Mouse (Mus musculus) embryonic facial prominence, embryonic 12.5 days (tissue): ENCODE results near the gene Spint1. TPM values are rescaled to one million over a fixed set of nuclear protein-coding genes. Genes with fewer than 3 reads are reported as not detected.
A peak's percentile ranks its signal among the peaks of the same experiment; 100 is the strongest.

Experiments
- ATAC-seq: fragments of 200-750 bp; cut with Nextera tagmentation; 2 replicates; pipeline ENCODE4 v1.8.0; 2017; ENCODE audit not compliant: insufficient number of reproducible peaks, insufficient read depth, low FRiP score, low TSS enrichment
- H3K27ac ChIP-seq: fragments of 300-500 bp; sonication (generic); 2 replicates; pipeline ENCODE4 v1.5.1; 2016; ENCODE audit warnings: mild to moderate bottlenecking
- H3K27me3 ChIP-seq: fragments of 300-500 bp; sonication (generic); 2 replicates; pipeline ENCODE4 v1.6.1; 2016; ENCODE audit warnings: mild to moderate bottlenecking, moderate library complexity
- H3K36me3 ChIP-seq: fragments of 300-500 bp; sonication (generic); 2 replicates; pipeline ENCODE4 v1.6.1; 2016; ENCODE audit warnings: mild to moderate bottlenecking
- H3K4me1 ChIP-seq: fragments of 300-500 bp; sonication (generic); 2 replicates; pipeline ENCODE4 v1.6.1; 2016
- H3K4me2 ChIP-seq: fragments of 300-500 bp; sonication (generic); replicated peaks from 2 replicates; pipeline ENCODE4 v1.6.1; 2016; ENCODE audit warnings: mild to moderate bottlenecking, moderate library complexity
- H3K4me3 ChIP-seq: fragments of 300-500 bp; sonication (generic); 2 replicates; pipeline ENCODE4 v1.5.1; 2016; ENCODE audit warnings: mild to moderate bottlenecking
- H3K9ac ChIP-seq: fragments of 300-500 bp; sonication (generic); 2 replicates; pipeline ENCODE4 v1.6.1; 2016; ENCODE audit warnings: mild to moderate bottlenecking, moderate library complexity
- H3K9me3 ChIP-seq: fragments of 300-500 bp; sonication (generic); 2 replicates; pipeline ENCODE4 v1.6.1; 2016; ENCODE audit warnings: mild to moderate bottlenecking, moderate library complexity
- WGBS: fragments of 180-500 bp; shearing (Covaris S2); methylation state at CpG from one replicate; pipeline ENCODE4 v1.1.7; 2016; 5-methylcytosine and 5-hydroxymethylcytosine counted together
- polyA plus RNA-seq: library from polyadenylated mRNA; unstranded; fragments of >200 nt; fragmentation: Nextera tagmentation; extraction: Ambion mirVana; gene quantifications from 2 replicates; pipeline ENCODE4 v1.2.1, GENCODE M21; 2016

The Spint1 gene
- polyA plus RNA-seq: 8.8 and 10.6 TPM in 2 replicates

GRCm38 (mm10) chr2:119237210-119237870 is at the start of gene Spint1:
Spint1 (plus strand) TSS chr2:119237362.
- under 1% methylated on average over 70 of the region's 73 CpGs for WGBS
- peak; percentile 71 for ATAC-seq
- H3K27ac ChIP-seq: no peak within 1 kb of the TSS

GRCm38 (mm10) chr2:119189029-119189710 is 48.0 kb upstream of the Spint1 start:
- Histone ChIP-seq H3K4me1 (0 out of 2 replicates have a peak, but pooled peaks cover 4% of the 10 kb centered on the region), H3K27me3 (no peaks in the 10 kb centered on the region), H3K27ac (peak overlapping the region; percentile 9; the same call in 1 of the 2 replicates), H3K9me3 (no peaks in the 10 kb centered on the region), H3K9ac (peak overlapping the region; percentile 31), H3K4me3 (peak overlapping the region; percentile 35), H3K4me2 (peak overlapping the region; percentile 70), H3K36me3 (peaks cover 9% of the 10 kb centered on the region)
- 8% methylated on average over 15 of the region's 15 CpGs for WGBS
- ATAC-seq: 0 out of 2 replicates have a peak, but pooled peaks have one; percentile 52

More at GRCm38 (mm10) chr2:119237210-119237870, at the start of gene Spint1:
- Histone ChIP-seq H3K36me3 (no peaks in the 10 kb centered on the region), H3K9ac (peak within 1 kb of the TSS; percentile 54), H3K4me1 (peaks cover 12% of the 10 kb centered on the region; the same call in 1 of the 2 replicates), H3K4me2 (peak within 1 kb of the TSS; percentile 77), H3K27me3 (peaks cover 64% of the 10 kb centered on the region), H3K9me3 (no peaks in the 10 kb centered on the region), H3K4me3 (peak within 1 kb of the TSS; percentile 46)

- H3K4me2 ChIP-seq: no peak overlapping the region
- no peak overlapping the region for H3K4me3 ChIP-seq
- no peaks in the 10 kb centered on the region for H3K27me3 ChIP-seq
- H3K9ac ChIP-seq: no peak overlapping the region
- peaks cover 6% of the 10 kb centered on the region; the same call in 1 of the 2 replicates for H3K4me1 ChIP-seq
- H3K27ac ChIP-seq: no peak overlapping the region
- H3K36me3 ChIP-seq: no peaks in the 10 kb centered on the region
- no peak for ATAC-seq
- 77% methylated on average over 5 of the region's 5 CpGs for WGBS
- H3K9me3 ChIP-seq: no peaks in the 10 kb centered on the region
Observed at GRCm38 (mm10) chr2:119190969-119191368, 46.2 kb upstream of the Spint1 start.

- Histone ChIP-seq H3K4me2 (no peak overlapping the region), H3K27ac (no peak overlapping the region), H3K27me3 (no peaks in the 10 kb centered on the region), H3K4me1 (peaks cover 15% of the 10 kb centered on the region), H3K9me3 (no peaks in the 10 kb centered on the region), H3K4me3 (no peak overlapping the region), H3K36me3 (no peaks in the 10 kb centered on the region), H3K9ac (no peak overlapping the region)
- 88% methylated on average over 5 of the region's 5 CpGs for WGBS
- no peak for ATAC-seq
Observed at GRCm38 (mm10) chr2:119194140-119194539, 43.0 kb upstream of the Spint1 start.

- Histone ChIP-seq H3K4me3 (no peak overlapping the region), H3K9me3 (no peaks in the 10 kb centered on the region), H3K27me3 (no peaks in the 10 kb centered on the region), H3K4me2 (no peak overlapping the region), H3K9ac (no peak overlapping the region), H3K36me3 (no peaks in the 10 kb centered on the region), H3K27ac (peak overlapping the region; percentile 58), H3K4me1 (peaks cover 14% of the 10 kb centered on the region)
- ATAC-seq: peak; percentile 62; the same call in 1 of the 2 replicates
- 11% methylated on average over 4 of the region's 4 CpGs for WGBS
Observed at GRCm38 (mm10) chr2:119196316-119197108, 40.6 kb upstream of the Spint1 start.

- Histone ChIP-seq H3K4me1 (peaks cover 14% of the 10 kb centered on the region), H3K9ac (no peak overlapping the region), H3K36me3 (no peaks in the 10 kb centered on the region), H3K9me3 (no peaks in the 10 kb centered on the region), H3K27me3 (no peaks in the 10 kb centered on the region), H3K4me3 (no peak overlapping the region), H3K4me2 (no peak overlapping the region), H3K27ac (no peak overlapping the region)
- 87% methylated on average over 1 of the region's 1 CpGs for WGBS
- ATAC-seq: no peak
Observed at GRCm38 (mm10) chr2:119197493-119197892, 39.7 kb upstream of the Spint1 start.

- Histone ChIP-seq H3K9me3 (no peaks in the 10 kb centered on the region), H3K27me3 (no peaks in the 10 kb centered on the region), H3K27ac (no peak overlapping the region), H3K36me3 (no peaks in the 10 kb centered on the region), H3K4me1 (peaks cover 14% of the 10 kb centered on the region), H3K9ac (no peak overlapping the region), H3K4me2 (no peak overlapping the region), H3K4me3 (no peak overlapping the region)
- ATAC-seq: no peak
- 16% methylated on average over 1 of the region's 1 CpGs for whole genome bisulfite sequencing
Observed at GRCm38 (mm10) chr2:119198049-119198448, 39.1 kb upstream of the Spint1 start.

- 67% methylated on average over 3 of the region's 3 CpGs for WGBS
- Histone ChIP-seq H3K9me3 (no peaks in the 10 kb centered on the region), H3K4me1 (peaks cover 14% of the 10 kb centered on the region), H3K4me3 (no peak overlapping the region), H3K27me3 (no peaks in the 10 kb centered on the region), H3K4me2 (no peak overlapping the region), H3K27ac (no peak overlapping the region), H3K36me3 (no peaks in the 10 kb centered on the region), H3K9ac (no peak overlapping the region)
- ATAC-seq: no peak
Observed at GRCm38 (mm10) chr2:119198934-119199333, 38.2 kb upstream of the Spint1 start.

- WGBS: 67% methylated on average over 5 of the region's 5 CpGs
- Histone ChIP-seq H3K36me3 (no peaks in the 10 kb centered on the region), H3K4me2 (no peak overlapping the region), H3K27ac (0 out of 2 replicates have a peak overlapping the region, but pooled peaks have one; percentile 13), H3K9me3 (no peaks in the 10 kb centered on the region), H3K9ac (no peak overlapping the region), H3K4me1 (peaks cover 7% of the 10 kb centered on the region; the same call in 1 of the 2 replicates), H3K4me3 (no peak overlapping the region), H3K27me3 (no peaks in the 10 kb centered on the region)
- ATAC-seq: no peak
Observed at GRCm38 (mm10) chr2:119202914-119203453, 34.2 kb upstream of the Spint1 start.

- Histone ChIP-seq H3K27ac (no peak overlapping the region), H3K27me3 (no peaks in the 10 kb centered on the region), H3K36me3 (no peaks in the 10 kb centered on the region), H3K4me2 (no peak overlapping the region), H3K4me3 (no peak overlapping the region), H3K4me1 (peaks cover 2% of the 10 kb centered on the region; the same call in 1 of the 2 replicates), H3K9me3 (no peaks in the 10 kb centered on the region), H3K9ac (no peak overlapping the region)
- 85% methylated on average over 4 of the region's 4 CpGs for WGBS
- no peak for ATAC-seq
Observed at GRCm38 (mm10) chr2:119203871-119204460, 33.2 kb upstream of the Spint1 start.

- Histone ChIP-seq H3K36me3 (peaks cover 25% of the 10 kb centered on the region), H3K27ac (peak overlapping the region; percentile 91), H3K4me1 (peaks cover 7% of the 10 kb centered on the region; the same call in 1 of the 2 replicates), H3K27me3 (no peaks in the 10 kb centered on the region), H3K9ac (peak overlapping the region; percentile 77), H3K4me2 (peak overlapping the region; percentile 58), H3K4me3 (peak overlapping the region; percentile 71), H3K9me3 (no peaks in the 10 kb centered on the region)
- WGBS: 20% methylated on average over 6 of the region's 6 CpGs
- no peak for ATAC-seq
Observed at GRCm38 (mm10) chr2:119207961-119208343, 29.2 kb upstream of the Spint1 start.
